Mouse (Mus musculus) kidney, postnatal 10 days (tissue): ENCODE measurements around the gene Fam45a.
"Not testable (repeated sequence)": the region's sequence is repeated elsewhere in the genome, so short reads cannot be mapped to it uniquely, and the experiment has no call there.

Experiments
- DNase-seq: peaks from one replicate; pipeline ENCODE4 v3.0.0; 2021; ENCODE audit warnings: mixed read lengths

The Fam45a gene

GRCm38 (mm10) chr19:60860868-60861700 lies 49.7 kb downstream of the Fam45a start, which contains the start of gene Sfxn4:
Gene Sfxn4 (minus strand): TSS chr19:60861479.
- DNase-seq, result peak; percentile 93

GRCm38 (mm10) chr19:60866169-60866568 lies 54.8 kb downstream of the Fam45a start:
- not testable (repeated sequence) for DNase-seq

GRCm38 (mm10) chr19:60870489-60870888 lies 59.1 kb downstream of the Fam45a start:
- DNase-seq, result no peak

GRCm38 (mm10) chr19:60871366-60871765 lies 60.0 kb downstream of the Fam45a start:
- no peak for DNase-seq

- DNase-seq, result no peak
Measured at GRCm38 (mm10) chr19:60872272-60872671, 60.9 kb downstream of the Fam45a start.

- DNase-seq, result peak; percentile 37
Measured at GRCm38 (mm10) chr19:60873501-60873900, 62.1 kb downstream of the Fam45a start.

GRCm38 (mm10) chr19:60874064-60874694 lies 62.8 kb downstream of the Fam45a start, which contains the start of gene Prdx3:
Gene Prdx3 (minus strand): TSS chr19:60874556.
- DNase-seq, result peak; percentile 97

- DNase-seq, result peak; percentile 52
Measured at GRCm38 (mm10) chr19:60883129-60883528, 71.7 kb downstream of the Fam45a start.
